Mouse (Mus musculus): ENCODE results near the gene Gm45713. TPM values are rescaled to one million over a fixed set of nuclear protein-coding genes. Genes with fewer than 3 reads are reported as not detected.

Gm45713 gene
- polyA plus RNA-seq, 1 experiment from 2014 or later, result 0.20 TPM

DNA sequence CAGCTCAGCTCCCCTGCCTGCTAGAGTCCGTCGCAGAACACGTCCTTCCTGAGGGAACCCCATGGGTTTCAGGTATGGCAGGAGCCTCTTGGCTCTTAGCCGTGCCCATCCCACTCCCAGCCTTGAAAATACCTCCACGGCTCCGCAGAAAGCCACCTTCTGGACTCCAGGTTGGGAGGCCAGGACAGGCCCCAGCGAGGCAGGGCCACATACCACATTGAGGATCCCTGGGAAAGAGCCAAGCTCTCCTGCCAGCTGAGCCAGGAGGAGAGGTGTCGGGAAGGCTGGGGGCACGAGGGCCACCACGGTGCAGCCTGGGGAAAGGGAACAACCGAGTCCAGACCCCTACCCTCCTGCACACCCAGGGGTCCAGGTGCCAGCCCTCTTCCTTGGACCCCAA is 11.2 kb upstream of the Gm45713 start:
- no peaks in the 10 kb centered on the region for H3K9me3 ChIP-seq (replicated peaks; ENCODE audit: control insufficient read depth, low read length)
- H3K4me2 ChIP-seq (ENCODE audit: low read depth, low read length), result no peak overlapping the region
- H3K4me1 ChIP-seq (ENCODE audit: control insufficient read depth, insufficient read depth, low read length), result peaks cover 6% of the 10 kb centered on the region; the same call in 1 of the 2 replicates
- ATAC-seq (replicated peaks; ENCODE audit: insufficient number of reproducible peaks, low FRiP score, low TSS enrichment, low read depth), result no peak
- no peaks in the 10 kb centered on the region for H3K27me3 ChIP-seq (ENCODE audit: control insufficient read depth, insufficient read depth, low read length)
- H3K4me3 ChIP-seq (ENCODE audit: low read depth, low read length), result no peak overlapping the region
- H3K9ac ChIP-seq (replicated peaks; ENCODE audit: low read length), result no peak overlapping the region
- 0 out of 2 replicates have a peak, but pooled peaks cover 3% of the 10 kb centered on the region for H3K36me3 ChIP-seq (replicated peaks; ENCODE audit: control insufficient read depth, insufficient read depth, low read depth, low read length)
- WGBS, result 94% methylated on average over 11 of the region's 11 CpGs
- no peak overlapping the region for H3K27ac ChIP-seq (replicated peaks; ENCODE audit: low read depth, low read length)
- no peak for DNase-seq (ENCODE audit: low spot score)

DNA sequence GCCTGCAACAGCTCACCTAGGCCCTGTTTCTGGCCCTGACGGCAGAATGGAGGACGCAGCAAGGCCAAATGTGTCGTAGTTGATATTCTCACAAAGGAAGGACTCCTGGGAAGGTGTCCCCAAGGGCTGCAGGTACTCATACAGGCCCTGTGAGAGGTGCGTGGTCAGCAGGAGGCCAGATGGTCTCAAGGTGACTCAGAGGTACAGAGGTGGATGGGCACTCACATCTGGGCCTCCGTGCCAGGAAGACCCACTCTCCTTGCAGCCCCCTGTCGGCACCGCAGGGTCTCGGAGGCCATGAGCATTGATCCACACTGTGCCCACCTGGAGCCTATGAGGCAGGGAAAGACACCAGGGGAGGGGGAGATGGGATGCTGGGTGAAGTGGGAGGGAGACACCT is 9.4 kb upstream of the Gm45713 start:
- Histone ChIP-seq H3K4me2 (ENCODE audit: low read depth, low read length) (no peak overlapping the region), H3K9me3 (replicated peaks; ENCODE audit: control insufficient read depth, low read length) (no peaks in the 10 kb centered on the region), H3K27me3 (ENCODE audit: control insufficient read depth, insufficient read depth, low read length) (no peaks in the 10 kb centered on the region), H3K27ac (replicated peaks; ENCODE audit: low read depth, low read length) (no peak overlapping the region), H3K4me1 (ENCODE audit: control insufficient read depth, insufficient read depth, low read length) (no peaks in the 10 kb centered on the region), H3K9ac (replicated peaks; ENCODE audit: low read length) (no peak overlapping the region), H3K36me3 (replicated peaks; ENCODE audit: control insufficient read depth, insufficient read depth, low read depth, low read length) (peaks cover 3% of the 10 kb centered on the region; the same call in 1 of the 2 replicates), H3K4me3 (ENCODE audit: low read depth, low read length) (no peak overlapping the region)
- DNase-seq (ENCODE audit: low spot score) (no peak), ATAC-seq (replicated peaks; ENCODE audit: insufficient number of reproducible peaks, low FRiP score, low TSS enrichment, low read depth) (no peak)
- 94% methylated on average over 8 of the region's 8 CpGs for WGBS

- WGBS, result 87% methylated on average over 13 of the region's 13 CpGs
- DNase-seq (ENCODE audit: low spot score) (no peak), ATAC-seq (replicated peaks; ENCODE audit: insufficient number of reproducible peaks, low FRiP score, low TSS enrichment, low read depth) (no peak)
- H3K4me2 ChIP-seq (ENCODE audit: low read depth, low read length), result no peak overlapping the region
- no peak overlapping the region for H3K9ac ChIP-seq (replicated peaks; ENCODE audit: low read length)
- H3K36me3 ChIP-seq (replicated peaks; ENCODE audit: control insufficient read depth, insufficient read depth, low read depth, low read length), result peaks cover 3% of the 10 kb centered on the region; the same call in 1 of the 2 replicates
- no peaks in the 10 kb centered on the region for H3K9me3 ChIP-seq (replicated peaks; ENCODE audit: control insufficient read depth, low read length)
- H3K27me3 ChIP-seq (ENCODE audit: control insufficient read depth, insufficient read depth, low read length), result no peaks in the 10 kb centered on the region
- H3K27ac ChIP-seq (replicated peaks; ENCODE audit: low read depth, low read length), result no peak overlapping the region
- H3K4me1 ChIP-seq (ENCODE audit: control insufficient read depth, insufficient read depth, low read length), result no peaks in the 10 kb centered on the region
- H3K4me3 ChIP-seq (ENCODE audit: low read depth, low read length), result no peak overlapping the region
Observed at GRCm38 (mm10) chr7:45144368-45145174, 8.5 kb upstream of the Gm45713 start.

- Histone ChIP-seq H3K27ac (replicated peaks; ENCODE audit: low read depth, low read length) (no peak overlapping the region), H3K4me1 (ENCODE audit: control insufficient read depth, insufficient read depth, low read length) (no peaks in the 10 kb centered on the region), H3K9me3 (replicated peaks; ENCODE audit: control insufficient read depth, low read length) (no peaks in the 10 kb centered on the region), H3K9ac (replicated peaks; ENCODE audit: low read length) (no peak overlapping the region), H3K27me3 (ENCODE audit: control insufficient read depth, insufficient read depth, low read length) (no peaks in the 10 kb centered on the region), H3K4me2 (ENCODE audit: low read depth, low read length) (no peak overlapping the region), H3K4me3 (ENCODE audit: low read depth, low read length) (no peak overlapping the region), H3K36me3 (replicated peaks; ENCODE audit: control insufficient read depth, insufficient read depth, low read depth, low read length) (peaks cover 3% of the 10 kb centered on the region; the same call in 1 of the 2 replicates)
- DNase-seq (ENCODE audit: low spot score) (no peak), ATAC-seq (replicated peaks; ENCODE audit: insufficient number of reproducible peaks, low FRiP score, low TSS enrichment, low read depth) (no peak)
- 89% methylated on average over 5 of the region's 5 CpGs for WGBS
Observed at GRCm38 (mm10) chr7:45141914-45142313, 5.9 kb upstream of the Gm45713 start.

GRCm38 (mm10) chr7:45141319-45141718 is 5.3 kb upstream of the Gm45713 start:
- Histone ChIP-seq H3K27me3 (ENCODE audit: control insufficient read depth, insufficient read depth, low read length) (no peaks in the 10 kb centered on the region), H3K9ac (replicated peaks; ENCODE audit: low read length) (no peak overlapping the region), H3K9me3 (replicated peaks; ENCODE audit: control insufficient read depth, low read length) (no peaks in the 10 kb centered on the region), H3K4me1 (ENCODE audit: control insufficient read depth, insufficient read depth, low read length) (no peaks in the 10 kb centered on the region), H3K4me2 (ENCODE audit: low read depth, low read length) (no peak overlapping the region), H3K27ac (replicated peaks; ENCODE audit: low read depth, low read length) (no peak overlapping the region), H3K4me3 (ENCODE audit: low read depth, low read length) (no peak overlapping the region), H3K36me3 (replicated peaks; ENCODE audit: control insufficient read depth, insufficient read depth, low read depth, low read length) (peaks cover 3% of the 10 kb centered on the region; the same call in 1 of the 2 replicates)
- WGBS, result 92% methylated on average over 3 of the region's 3 CpGs
- no peak for ATAC-seq (replicated peaks; ENCODE audit: insufficient number of reproducible peaks, low FRiP score, low TSS enrichment, low read depth)
- DNase-seq (ENCODE audit: low spot score), result no peak

DNA sequence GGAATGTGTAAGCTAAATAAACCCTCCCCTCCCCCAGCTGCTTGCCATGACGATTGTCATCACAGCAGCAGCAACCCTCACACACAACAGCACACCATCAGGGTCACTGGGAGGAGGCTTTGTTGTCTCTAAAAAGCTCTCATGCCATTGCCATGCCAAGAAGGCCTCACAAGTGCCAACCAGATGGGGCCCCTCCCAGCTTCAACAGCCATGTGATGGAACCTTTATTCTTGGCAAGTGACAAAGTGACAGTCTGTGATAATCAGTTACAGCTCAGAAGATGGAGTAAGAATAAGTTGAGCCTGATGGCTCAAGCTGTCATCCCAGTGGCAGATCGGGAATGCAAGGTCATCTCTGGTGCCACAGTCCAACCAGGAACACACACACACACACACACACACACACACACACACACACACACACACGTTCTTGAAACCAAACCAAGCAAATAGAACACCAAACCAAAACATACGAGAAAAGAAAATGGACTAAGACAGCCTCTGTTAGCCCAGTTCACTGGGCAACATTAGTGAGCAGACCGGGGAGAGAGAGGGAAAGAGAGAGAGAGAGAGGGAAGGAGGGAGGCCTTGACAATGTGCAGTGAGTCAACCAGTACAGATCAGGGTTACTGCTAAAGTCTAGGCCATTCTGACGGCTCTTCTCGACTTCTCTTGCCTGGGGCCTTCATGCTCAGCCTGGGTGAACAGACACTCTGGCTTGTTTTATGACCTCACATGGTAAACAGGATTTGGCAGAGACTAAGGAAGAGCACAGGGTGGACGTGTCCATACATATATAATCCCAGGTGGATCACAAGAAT is 4.1 kb upstream of the Gm45713 start:
- WGBS, result 78% methylated on average over 8 of the region's 8 CpGs
- ATAC-seq (replicated peaks; ENCODE audit: insufficient number of reproducible peaks, low FRiP score, low TSS enrichment, low read depth) (no peak), DNase-seq (ENCODE audit: low spot score) (no peak)
- H3K27ac ChIP-seq (replicated peaks; ENCODE audit: low read depth, low read length), result no peak overlapping the region
- H3K4me3 ChIP-seq (ENCODE audit: low read depth, low read length), result no peak overlapping the region
- no peaks in the 10 kb centered on the region for H3K9me3 ChIP-seq (replicated peaks; ENCODE audit: control insufficient read depth, low read length)
- no peaks in the 10 kb centered on the region; the same call in 1 of the 2 replicates for H3K36me3 ChIP-seq (replicated peaks; ENCODE audit: control insufficient read depth, insufficient read depth, low read depth, low read length)
- no peaks in the 10 kb centered on the region for H3K27me3 ChIP-seq (ENCODE audit: control insufficient read depth, insufficient read depth, low read length)
- no peak overlapping the region for H3K9ac ChIP-seq (replicated peaks; ENCODE audit: low read length)
- no peak overlapping the region for H3K4me2 ChIP-seq (ENCODE audit: low read depth, low read length)
- H3K4me1 ChIP-seq (ENCODE audit: control insufficient read depth, insufficient read depth, low read length), result no peaks in the 10 kb centered on the region

GRCm38 (mm10) chr7:45138403-45138802 is 2.4 kb upstream of the Gm45713 start:
- no peaks in the 10 kb centered on the region; the same call in 1 of the 2 replicates for H3K36me3 ChIP-seq (replicated peaks; ENCODE audit: control insufficient read depth, insufficient read depth, low read depth, low read length)
- WGBS, result 55% methylated on average over 1 of the region's 1 CpGs
- H3K9ac ChIP-seq (replicated peaks; ENCODE audit: low read length), result no peak overlapping the region
- H3K27ac ChIP-seq (replicated peaks; ENCODE audit: low read depth, low read length), result no peak overlapping the region
- no peaks in the 10 kb centered on the region for H3K9me3 ChIP-seq (replicated peaks; ENCODE audit: control insufficient read depth, low read length)
- H3K27me3 ChIP-seq (ENCODE audit: control insufficient read depth, insufficient read depth, low read length), result no peaks in the 10 kb centered on the region
- DNase-seq (ENCODE audit: low spot score) (no peak), ATAC-seq (replicated peaks; ENCODE audit: insufficient number of reproducible peaks, low FRiP score, low TSS enrichment, low read depth) (no peak)
- H3K4me1 ChIP-seq (ENCODE audit: control insufficient read depth, insufficient read depth, low read length), result no peaks in the 10 kb centered on the region
- no peak overlapping the region for H3K4me2 ChIP-seq (ENCODE audit: low read depth, low read length)
- H3K4me3 ChIP-seq (ENCODE audit: low read depth, low read length), result no peak overlapping the region

Measured in embryonic facial prominence, embryonic 11.5 days (tissue).